Mouse (Mus musculus) lung, adult 2 months (tissue): ENCODE results near the gene Cass4. TPM values are rescaled to one million over a fixed set of nuclear protein-coding genes. Genes with fewer than 3 reads are reported as not detected.

Experiments
- DNase-seq: peaks from one replicate; pipeline ENCODE4 v3.0.0; 2022
- H3K4me1 ChIP-seq: fragments of 200-500 bp; 2 replicates; pipeline ENCODE4 v1.6.1; 2011; ENCODE audit warnings: low read length; ENCODE audit not compliant: control insufficient read depth, insufficient read depth
- H3K4me3 ChIP-seq: fragments of 200-500 bp; replicated peaks from 2 replicates; pipeline ENCODE3; 2011; ENCODE audit warnings: low read depth, mild to moderate bottlenecking, control low read depth, low read length; ENCODE audit errors: extremely low read depth
- CTCF ChIP-seq: fragments of 200-500 bp; IDR thresholded peaks from 2 replicates; pipeline ENCODE4 v1.5.1; 2011; ENCODE audit warnings: mild to moderate bottlenecking, low read length, control low read depth; ENCODE audit not compliant: insufficient read depth
- POLR2A ChIP-seq: fragments of 200-500 bp; IDR thresholded peaks from 2 replicates; pipeline ENCODE4 v1.6.1; 2011; ENCODE audit warnings: low read depth, mild to moderate bottlenecking, control low read depth, low read length, borderline replicate concordance; ENCODE audit errors: extremely low read depth
- WGBS: fragments of 180-500 bp; shearing (Covaris S2); methylation state at CpG from one replicate; pipeline ENCODE4 v1.1.7; 2018; 5-methylcytosine and 5-hydroxymethylcytosine counted together
- polyA plus RNA-seq: library from polyadenylated mRNA; depleted of rRNA; stranded (reverse); fragments of >200 nt; gene quantifications from 2 replicates; pipeline ENCODE4 v1.2.3, GENCODE M21; 2012

Cass4 gene
- polyA plus RNA-seq, 1 experiment: 7.6 TPM

GRCm38 (mm10) chr2:172450640-172451039, 57.0 kb downstream of the Cass4 start:
- 82% methylated on average over 6 of the region's 6 CpGs for WGBS

GRCm38 (mm10) chr2:172452031-172452430, 58.4 kb downstream of the Cass4 start:
- Histone ChIP-seq H3K4me1 (no peaks in the 10 kb centered on the region), H3K4me3 (no peak overlapping the region)
- no peak for DNase-seq
- TF ChIP-seq CTCF (no peak), POLR2A (no peak)
- WGBS: 86% methylated on average over 4 of the region's 4 CpGs

More at GRCm38 (mm10) chr2:172450640-172451039, 57.0 kb downstream of the Cass4 start:
- DNase-seq: no peak
- TF ChIP-seq CTCF (no peak), POLR2A (no peak)
- Histone ChIP-seq H3K4me1 (no peaks in the 10 kb centered on the region), H3K4me3 (no peak overlapping the region)

DNA sequence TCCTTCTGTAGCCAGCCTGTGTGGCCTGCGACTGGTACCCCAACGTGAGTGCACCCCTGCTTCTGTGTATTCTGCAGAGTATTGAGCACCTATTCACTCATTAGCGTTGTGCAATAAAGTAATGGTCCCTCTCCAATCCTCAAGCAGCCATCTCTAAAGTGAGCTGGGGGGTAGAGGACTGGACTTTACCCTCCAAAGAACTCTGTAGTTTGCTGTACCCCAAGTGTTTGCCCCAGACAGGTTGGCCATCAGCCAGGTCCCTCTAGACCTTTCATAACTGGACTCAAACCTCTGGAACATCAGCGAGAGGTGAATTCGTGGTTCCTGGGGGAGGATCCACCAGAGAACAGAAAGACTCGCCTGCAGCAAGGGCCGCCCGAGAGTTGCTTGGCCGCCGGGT, 58.9 kb downstream of the Cass4 start:
- no peak for DNase-seq
- Histone ChIP-seq H3K4me3 (no peak overlapping the region), H3K4me1 (no peaks in the 10 kb centered on the region)
- 93% methylated on average over 10 of the region's 10 CpGs for WGBS
- TF ChIP-seq POLR2A (no peak), CTCF (no peak)

DNA sequence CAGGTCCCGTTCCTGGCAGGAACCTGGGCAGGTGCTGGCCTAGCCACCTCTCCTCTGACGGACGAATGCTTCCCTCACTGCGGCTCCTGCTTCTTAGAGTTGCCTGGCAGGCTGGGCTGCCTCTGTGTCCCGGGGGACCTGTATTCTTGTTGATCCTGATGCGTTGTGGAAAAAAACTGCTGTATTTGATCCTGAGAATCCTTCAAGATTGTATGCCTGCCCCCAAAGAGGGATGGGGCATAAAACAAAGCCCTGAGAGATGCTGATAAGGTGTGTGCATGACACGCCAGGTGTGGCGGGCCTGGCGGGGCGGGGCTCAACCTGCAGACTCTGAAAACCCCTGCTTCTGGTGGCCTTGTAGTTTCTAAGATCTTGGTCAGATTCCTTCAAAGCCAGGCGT, 64.9 kb downstream of the Cass4 start, which contains the start of gene Gcnt7:
Gcnt7 (minus strand) TSS at position 101 of the 400 bp plus-strand sequence.
- H3K4me3 ChIP-seq: no peak within 1 kb of the TSS
- WGBS: 83% methylated on average over 11 of the region's 11 CpGs
- no peak for TF ChIP-seq CTCF
- TF ChIP-seq POLR2A: no peak
- H3K4me1 ChIP-seq: no peaks in the 10 kb centered on the region
- DNase-seq: no peak

DNA sequence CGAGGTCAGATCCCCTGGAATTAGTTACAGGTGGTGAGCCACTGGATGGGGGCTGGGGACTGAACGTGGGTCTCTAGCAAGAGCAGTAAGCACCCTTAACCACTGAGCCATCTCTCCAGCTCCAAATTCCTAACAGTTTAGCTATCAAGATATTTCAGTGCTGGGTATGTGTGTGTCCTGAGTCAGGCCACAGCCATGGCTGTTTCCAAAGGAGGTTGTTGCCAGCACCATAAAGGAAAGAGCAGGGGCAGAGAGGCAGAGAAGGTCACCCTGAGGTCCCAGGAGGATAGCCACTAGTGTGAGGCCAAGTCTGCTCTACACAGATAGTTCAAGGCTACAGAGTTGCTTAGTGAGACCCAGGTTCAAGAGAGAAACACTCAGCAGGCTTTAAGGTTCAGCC, 67.1 kb downstream of the Cass4 start:
- DNase-seq: no peak
- TF ChIP-seq POLR2A (no peak), CTCF (no peak)
- 83% methylated on average over 2 of the region's 2 CpGs for WGBS
- Histone ChIP-seq H3K4me3 (no peak overlapping the region), H3K4me1 (no peaks in the 10 kb centered on the region)

DNA sequence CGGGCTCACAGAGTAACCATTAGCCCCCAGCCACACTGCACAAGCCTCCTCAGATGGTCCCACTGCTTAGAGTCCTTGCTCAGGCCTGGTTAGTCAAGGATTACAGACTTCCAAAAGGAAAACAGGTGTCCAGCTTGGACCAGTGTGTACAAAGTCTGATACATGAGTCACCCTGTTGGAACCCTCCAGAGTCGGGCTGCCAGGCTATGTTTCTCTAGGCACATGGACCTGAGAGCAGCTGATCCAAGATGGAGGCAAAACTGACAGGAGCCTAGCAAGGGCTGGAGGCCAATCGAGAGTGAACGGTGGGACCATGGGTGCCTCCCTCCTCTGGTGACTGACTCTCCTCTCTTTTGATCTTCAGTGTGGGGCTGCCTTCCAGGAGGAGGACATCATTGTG, 69.2 kb downstream of the Cass4 start:
- no peak for TF ChIP-seq POLR2A
- TF ChIP-seq CTCF: no peak
- whole genome bisulfite sequencing: 89% methylated on average over 4 of the region's 4 CpGs
- H3K4me1 ChIP-seq: no peaks in the 10 kb centered on the region
- DNase-seq: no peak
- no peak overlapping the region for H3K4me3 ChIP-seq

DNA sequence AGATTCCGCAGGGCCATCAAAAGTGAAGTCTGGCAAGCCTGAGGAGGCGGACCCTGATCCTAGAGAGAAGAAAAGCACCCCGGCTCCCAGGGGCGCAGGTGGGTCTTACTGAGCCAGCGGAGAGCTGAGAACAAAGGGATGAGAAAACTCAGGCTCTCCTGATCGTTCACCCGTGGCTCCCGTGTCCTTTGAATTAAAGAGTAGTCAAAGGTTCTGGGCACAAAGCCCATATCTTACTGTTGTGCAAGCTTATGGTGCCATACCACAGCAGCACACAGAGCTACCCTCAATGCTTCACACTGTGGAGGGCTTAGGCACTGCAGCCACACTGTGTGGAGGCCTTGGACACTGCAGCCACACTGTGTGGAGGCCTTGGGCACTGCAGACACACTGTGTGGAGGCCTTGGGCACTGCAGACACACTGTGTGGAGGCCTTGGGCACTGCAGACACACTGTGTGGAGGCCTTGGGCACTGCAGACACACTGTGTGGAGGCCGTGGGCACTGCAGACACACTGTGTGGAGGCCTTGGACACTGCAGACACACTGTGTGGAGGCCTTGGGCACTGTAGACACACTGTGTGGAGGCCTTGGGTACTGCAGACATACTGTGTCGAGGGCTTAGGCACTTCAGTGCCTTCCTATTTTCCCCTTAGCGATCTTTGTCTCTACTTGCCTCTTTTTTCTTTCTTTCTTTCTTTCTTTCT, 73.0 kb downstream of the Cass4 start:
- no peak for DNase-seq
- Histone ChIP-seq H3K4me1 (no peaks in the 10 kb centered on the region), H3K4me3 (no peak overlapping the region)
- TF ChIP-seq POLR2A (no peak), CTCF (no peak)
- 83% methylated on average over 11 of the region's 11 CpGs for WGBS

- H3K4me1 ChIP-seq: no peaks in the 10 kb centered on the region
- no peak for DNase-seq
- 84% methylated on average over 5 of the region's 5 CpGs for WGBS
- no peak overlapping the region for H3K4me3 ChIP-seq
- no peak for TF ChIP-seq CTCF
Observed at GRCm38 (mm10) chr2:172467206-172467605, 73.6 kb downstream of the Cass4 start.

- TF ChIP-seq CTCF (no peak), POLR2A (no peak)
- WGBS: 65% methylated on average over 11 of the region's 11 CpGs
- DNase-seq: no peak
- Histone ChIP-seq H3K4me1 (0 out of 2 replicates have a peak, but pooled peaks cover under 1% of the 10 kb centered on the region), H3K4me3 (no peak overlapping the region)
Observed at GRCm38 (mm10) chr2:172468346-172468819, 74.8 kb downstream of the Cass4 start.

DNA sequence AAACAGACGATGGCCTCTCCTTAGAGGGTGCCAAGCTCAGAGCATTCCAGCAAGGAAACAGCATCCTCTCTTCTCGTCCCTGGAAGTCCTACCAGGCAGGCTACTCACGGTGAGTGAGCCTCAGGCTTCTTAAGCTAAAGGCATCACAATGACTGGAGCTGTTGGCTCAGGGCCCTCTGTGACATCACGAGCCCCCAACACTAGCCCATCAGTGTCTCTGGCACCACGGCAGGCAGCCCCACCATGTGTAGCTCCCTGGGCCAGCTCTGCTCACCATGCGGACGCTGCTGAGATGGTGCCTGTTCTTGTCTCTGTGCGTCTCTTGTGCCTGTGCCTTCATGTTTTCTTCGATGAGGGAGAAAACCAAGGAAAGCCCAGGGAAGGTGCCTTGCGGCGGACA, 78.7 kb downstream of the Cass4 start, which contains the start of gene Fam209:
Fam209 (plus strand) TSS at position 203 of the 400 bp plus-strand sequence.
- no peak for TF ChIP-seq CTCF
- no peak for TF ChIP-seq POLR2A
- Histone ChIP-seq H3K4me3 (no peak within 1 kb of the TSS), H3K4me1 (0 out of 2 replicates have a peak, but pooled peaks cover 2% of the 10 kb centered on the region)
- WGBS: 81% methylated on average over 11 of the region's 11 CpGs
- DNase-seq: no peak
